ENCODE assay signal across 18 mouse cellular contexts in genomic region chr19:4697121-4697520, GRCm38 (mm10). TPM values are rescaled to one million over a fixed set of nuclear protein-coding genes. Genes with fewer than 3 reads are reported as not detected.
"Had no signal": no experiment of that assay in that cellular context is flagged by ENCODE, and none has a peak within 500 bp of the region (broad histone marks: within the 10 kb centered on the region; RNA-seq: fewer than 3 reads in every experiment).

No protein-coding gene starts in this region.

- H3K27ac ChIP-seq: kidney, postnatal 0 days; limb, embryonic 12.5 days; liver, embryonic 13.5 days; lung, embryonic 15.5 days; macrophage; midbrain, embryonic 12.5 days; stomach, embryonic 15.5 days had no signal

- H3K4me3 ChIP-seq: liver, embryonic 13.5 days; megakaryocyte, embryonic 14.5 days; midbrain, embryonic 12.5 days; stomach, embryonic 15.5 days had no signal

- DNase-seq: kidney, adult 9 months; kidney, postnatal 36 days; liver; liver, embryonic 13.5 days; liver, postnatal 0 days; lung, postnatal 14 days; right cerebral cortex, postnatal 4 days; thymus, adult 2 months; thymus, postnatal 25 days had no signal

- H3K9ac ChIP-seq: limb, embryonic 12.5 days; liver, embryonic 13.5 days; liver, postnatal 0 days; lung, embryonic 15.5 days; stomach, embryonic 15.5 days had no signal

- H3K4me1 ChIP-seq: stomach, embryonic 15.5 days had no signal

- ATAC-seq: liver, postnatal 0 days had no signal

- H3K9me3 ChIP-seq: liver, embryonic 13.5 days; lung, embryonic 15.5 days; midbrain, embryonic 12.5 days; neural tube, embryonic 15.5 days; stomach, embryonic 15.5 days had no signal

- H3K36me3 ChIP-seq: limb, embryonic 12.5 days; liver, embryonic 13.5 days; lung, embryonic 15.5 days; midbrain, embryonic 12.5 days; neural tube, embryonic 15.5 days; stomach, embryonic 15.5 days had no signal

- H3K4me2 ChIP-seq: limb, embryonic 12.5 days; liver, embryonic 13.5 days had no signal

RNA-seq across cellular contexts. Expression of gene Gm960, which starts 1.3 kb away (rescaled TPM):
- polyA plus RNA-seq: liver, embryonic 13.5 days; macrophage; spleen, adult 2 months had no signal
